In genomic region chr9:21102076-21102475, GRCm38 (mm10) we compare ENCODE assay signal across 28 mouse cellular contexts. TPM values are rescaled to one million over a fixed set of nuclear protein-coding genes. Genes with fewer than 3 reads are reported as not detected.
"Had no signal": no experiment of that assay in that cellular context is flagged by ENCODE, and none has a peak within 500 bp of the region (broad histone marks: within the 10 kb centered on the region; RNA-seq: fewer than 3 reads in every experiment).

No protein-coding gene starts in this region.

- H3K4me3 ChIP-seq: embryonic facial prominence, embryonic 10.5 days; embryonic facial prominence, embryonic 12.5 days; embryonic facial prominence, embryonic 13.5 days; embryonic facial prominence, embryonic 15.5 days; erythroblast, embryonic 14.5 days; forebrain, embryonic 10.5 days; forebrain, embryonic 12.5 days; forebrain, embryonic 13.5 days; forebrain, embryonic 15.5 days; gastrocnemius, adult 2 months; heart, adult 2 months had no signal

- H3K4me1 ChIP-seq: forebrain, embryonic 13.5 days; forebrain, embryonic 15.5 days had no signal

- H3K36me3 ChIP-seq: embryonic facial prominence, embryonic 10.5 days; embryonic facial prominence, embryonic 12.5 days; forebrain, embryonic 15.5 days had no signal

- H3K27ac ChIP-seq: embryonic facial prominence, embryonic 10.5 days; embryonic facial prominence, embryonic 12.5 days; embryonic facial prominence, embryonic 13.5 days; embryonic facial prominence, embryonic 15.5 days; forebrain, embryonic 10.5 days; forebrain, embryonic 12.5 days; forebrain, embryonic 13.5 days; forebrain, embryonic 15.5 days; gastrocnemius, adult 2 months; heart, adult 2 months had no signal

- H3K9me3 ChIP-seq: embryonic facial prominence, embryonic 10.5 days; embryonic facial prominence, embryonic 12.5 days; embryonic facial prominence, embryonic 13.5 days; embryonic facial prominence, embryonic 15.5 days; forebrain, embryonic 10.5 days; forebrain, embryonic 12.5 days; forebrain, embryonic 13.5 days; forebrain, embryonic 15.5 days had no signal

- DNase-seq: cerebellum, adult 9-10 months; cerebellum, adult 9-11 months; cerebellum, postnatal 10 days; cerebellum, postnatal 14 days; cerebellum, postnatal 25 days; cerebellum, postnatal 36 days; embryo, embryonic 11 days; forebrain, postnatal 0 days; gastrocnemius, adult 2 months; gastrocnemius, postnatal 10 days; gastrocnemius, postnatal 14 days; gastrocnemius, postnatal 25 days; gastrocnemius, postnatal 36 days; heart, adult 11 months; heart, adult 18-20 months; heart, adult 2 months had no signal

- H3K27me3 ChIP-seq: embryonic facial prominence, embryonic 12.5 days; embryonic facial prominence, embryonic 13.5 days; embryonic facial prominence, embryonic 15.5 days; forebrain, embryonic 12.5 days; forebrain, embryonic 13.5 days; forebrain, embryonic 15.5 days had no signal

- H3K9ac ChIP-seq: embryonic facial prominence, embryonic 12.5 days; embryonic facial prominence, embryonic 13.5 days; embryonic facial prominence, embryonic 15.5 days; forebrain, embryonic 12.5 days; forebrain, embryonic 13.5 days; forebrain, embryonic 15.5 days; forebrain, postnatal 0 days had no signal

RNA-seq across cellular contexts. Expression of gene Gm49373, which starts 29.2 kb away (rescaled TPM):
- total RNA-seq: common myeloid progenitor, adult 5-6 weeks; granulocyte monocyte progenitor cell, adult 5-6 weeks had no signal
- polyA plus RNA-seq: embryonic facial prominence, embryonic 14.5 days had no signal
